Mouse (Mus musculus) spleen, postnatal 4 days (tissue): ENCODE measurements at regions not wholly inside any gene's neighbourhood (a gene's known extent, or its start where the extent isn't known, plus 50 kb on each side); places are given as distances from the start of the nearest gene placed in this dataset.
A peak's percentile ranks its signal among the peaks of the same experiment; 100 is the strongest.

Source experiments
- DNase-seq, 2 experiments: peaks; one replicate each; pipeline ENCODE4 v3.0.0; 2022; ENCODE audit warnings: low spot score in 2 of 2

GRCm38 (mm10) chr7:73138861-73139493, 236.3 kb upstream of the Rgma start:
- DNase-seq, result no peak

GRCm38 (mm10) chr7:73139901-73140300, 235.4 kb upstream of the Rgma start:
- DNase-seq, result no peak

GRCm38 (mm10) chr7:73141167-73141566, 234.1 kb upstream of the Rgma start:
- no peak for DNase-seq

GRCm38 (mm10) chr7:73143902-73144301, 231.4 kb upstream of the Rgma start:
- no peak for DNase-seq

- no peak for DNase-seq
Observed at GRCm38 (mm10) chr7:73144846-73145245, 230.5 kb upstream of the Rgma start.

GRCm38 (mm10) chr7:73147251-73147650, 228.1 kb upstream of the Rgma start:
- no peak for DNase-seq

- DNase-seq, result no peak
Observed at GRCm38 (mm10) chr7:73150436-73150835, 224.9 kb upstream of the Rgma start.

- no peak for DNase-seq
Observed at GRCm38 (mm10) chr7:73151586-73152467, 223.5 kb upstream of the Rgma start.

- DNase-seq, result no peak
Observed at GRCm38 (mm10) chr7:73153668-73154067, 221.6 kb upstream of the Rgma start.

GRCm38 (mm10) chr7:73158833-73159232, 216.5 kb upstream of the Rgma start:
- no peak for DNase-seq

- DNase-seq, result no peak
Observed at GRCm38 (mm10) chr7:73160968-73161367, 214.3 kb upstream of the Rgma start.

- DNase-seq, result no peak
Observed at GRCm38 (mm10) chr7:73163687-73164086, 211.6 kb upstream of the Rgma start.

- no peak for DNase-seq
Observed at GRCm38 (mm10) chr7:73165521-73165920, 209.8 kb upstream of the Rgma start.

- no peak for DNase-seq
Observed at GRCm38 (mm10) chr7:73169416-73169815, 205.9 kb upstream of the Rgma start.

- no peak for DNase-seq
Observed at GRCm38 (mm10) chr7:73172615-73173014, 202.7 kb upstream of the Rgma start.

- no peak for DNase-seq
Observed at GRCm38 (mm10) chr7:73183761-73184160, 191.5 kb upstream of the Rgma start.

GRCm38 (mm10) chr7:73184208-73185070, 190.9 kb upstream of the Rgma start:
- DNase-seq, result no peak

GRCm38 (mm10) chr7:73185071-73185531, 190.2 kb upstream of the Rgma start:
- no peak for DNase-seq

GRCm38 (mm10) chr7:73185591-73185990, 189.7 kb upstream of the Rgma start:
- DNase-seq, result no peak

GRCm38 (mm10) chr7:73186501-73186900, 188.8 kb upstream of the Rgma start:
- DNase-seq, result no peak

- DNase-seq, result peak in 1 of 2 experiments; percentile 30
Observed at GRCm38 (mm10) chr7:73191388-73192278, 183.7 kb upstream of the Rgma start.
